Mouse (Mus musculus) cortical plate, adult 2 months (tissue): ENCODE data around the gene Gpr153.

Experiments used
- CTCF ChIP-seq: fragments of 200-500 bp; IDR thresholded peaks from 2 replicates; pipeline ENCODE4 v1.5.1; 2011; ENCODE audit warnings: mild to moderate bottlenecking, control low read depth, low read length; ENCODE audit not compliant: insufficient read depth; ENCODE audit errors: extremely low read depth
- POLR2A ChIP-seq: fragments of 200-500 bp; IDR thresholded peaks from 2 replicates; pipeline ENCODE4 v1.6.1; 2011; ENCODE audit warnings: mild to moderate bottlenecking, low read length, control low read depth; ENCODE audit not compliant: insufficient read depth; ENCODE audit errors: extremely low read depth

GRCm38 (mm10) chr4:152274681-152275131 lies 674 bp downstream of the Gpr153 start:
- TF ChIP-seq POLR2A (no peak), CTCF (no peak)
